Mouse (Mus musculus) layer of hippocampus, adult 9-10 months (tissue): ENCODE measurements around the gene Pax5.

Experiments
- DNase-seq: peaks from one replicate; pipeline ENCODE4 v3.0.0; 2022; ENCODE audit warnings: low spot score

The Pax5 gene

DNA sequence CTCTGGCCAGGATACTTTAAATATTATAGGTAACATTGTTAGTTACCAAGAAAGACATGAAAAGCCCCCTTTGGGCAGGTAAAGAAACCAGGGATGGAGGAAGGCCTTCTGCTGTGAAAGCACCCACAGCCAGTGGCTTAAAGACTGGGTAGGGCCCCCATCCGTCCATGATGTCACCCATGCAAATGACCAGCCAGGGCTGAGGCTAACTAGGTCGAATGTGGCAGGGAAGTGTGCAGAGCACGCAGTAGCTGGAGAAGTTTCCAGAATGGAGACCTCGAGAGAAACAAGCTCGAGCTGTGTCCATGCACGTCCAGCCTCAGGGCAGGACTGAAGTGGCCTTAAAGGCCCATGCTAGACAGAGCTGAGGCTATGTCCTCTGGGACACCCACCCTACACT is 42.9 kb downstream of the Pax5 start:
- DNase-seq = no peak

DNA sequence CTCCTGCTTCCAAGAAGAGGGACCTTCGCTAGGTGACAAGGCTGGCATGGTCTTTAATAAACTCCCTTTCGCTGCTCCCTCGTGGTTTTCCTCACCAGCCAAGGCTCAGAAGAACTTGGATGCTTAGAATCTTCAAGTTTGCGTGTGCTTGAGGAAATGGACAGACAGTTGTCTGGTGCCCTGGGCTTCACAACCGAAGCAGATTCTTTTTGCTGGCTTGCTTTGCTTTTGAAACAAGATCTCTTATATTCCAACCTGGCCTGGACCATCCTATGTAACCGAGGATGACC is 45.6 kb downstream of the Pax5 start:
- DNase-seq = no peak

DNA sequence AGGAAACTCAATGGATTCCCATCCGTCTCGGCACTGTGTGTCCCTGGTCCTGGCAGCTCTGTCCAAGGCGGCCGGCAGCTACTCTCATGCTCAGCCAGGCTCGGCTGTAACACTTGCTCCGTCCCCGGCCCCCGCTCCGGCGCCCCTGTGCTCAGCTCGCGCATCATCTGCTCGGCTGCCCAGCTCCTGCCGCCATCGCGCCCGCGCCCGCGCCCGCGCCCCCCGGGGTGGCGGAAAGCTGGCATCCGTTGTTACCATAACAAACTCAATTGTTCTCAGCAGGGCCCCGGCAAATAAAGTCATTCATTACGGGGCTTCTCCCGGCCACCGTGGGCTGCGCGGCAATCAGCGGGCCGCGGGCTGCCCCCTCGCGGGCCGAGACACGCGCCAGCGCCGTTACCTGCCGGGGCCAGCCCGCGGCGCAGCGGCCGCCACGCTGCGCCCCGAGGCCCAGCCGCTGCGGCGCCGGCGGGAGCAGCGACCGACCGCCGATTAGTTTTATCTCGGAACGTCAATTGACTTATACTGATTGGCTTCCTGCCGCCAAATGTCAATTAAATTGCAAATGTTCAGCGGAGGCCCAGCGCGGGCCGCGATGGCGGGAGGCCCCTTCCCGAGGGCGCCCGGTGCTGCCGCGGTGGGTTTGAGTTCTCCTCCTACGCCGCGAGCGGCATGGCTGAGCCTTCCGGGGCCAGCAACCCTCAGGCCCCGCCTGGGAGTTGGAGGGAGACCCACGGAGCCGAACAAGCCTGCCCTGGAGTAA is 46.1 kb downstream of the Pax5 start:
- DNase-seq = no peak

DNA sequence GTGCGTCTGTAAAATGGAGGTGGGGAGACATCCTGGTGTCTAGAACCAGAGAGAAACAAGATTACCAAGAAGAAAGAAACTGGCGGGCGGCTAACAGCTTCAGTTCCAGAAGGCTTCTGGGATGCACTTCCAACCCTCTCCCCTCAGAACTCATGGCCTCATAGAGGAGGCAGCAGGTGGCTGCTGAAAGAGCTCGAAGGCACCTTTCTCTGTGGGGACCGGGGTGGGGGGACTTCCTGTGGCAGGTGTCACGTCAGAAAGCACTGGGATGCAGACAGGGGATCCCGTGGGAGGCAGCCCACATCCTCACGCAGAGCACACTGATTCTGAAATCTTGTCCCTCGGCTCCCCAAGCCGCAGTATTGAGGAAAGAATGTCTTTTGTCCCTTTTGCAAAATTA is 46.8 kb downstream of the Pax5 start:
- DNase-seq = no peak

DNA sequence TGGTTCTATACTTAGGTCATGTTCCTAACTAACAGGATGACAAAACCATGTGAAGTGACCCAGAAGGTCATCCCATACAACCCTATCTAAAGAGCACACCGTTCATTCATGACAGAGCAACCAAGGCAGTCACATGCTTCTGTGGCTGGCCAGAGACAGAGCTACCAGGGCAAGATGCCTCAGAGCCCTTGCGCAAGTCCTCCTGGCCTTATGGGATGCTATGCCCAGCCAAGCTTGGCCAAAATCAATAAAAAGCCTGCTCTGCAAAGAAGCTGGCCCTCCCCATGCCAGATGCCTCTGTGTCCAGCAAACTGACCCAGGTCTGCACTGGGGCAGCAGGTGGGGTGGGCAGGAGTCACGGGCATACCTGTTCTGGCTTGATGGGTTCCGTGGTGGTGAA is 65.1 kb downstream of the Pax5 start:
- DNase-seq = no peak

DNA sequence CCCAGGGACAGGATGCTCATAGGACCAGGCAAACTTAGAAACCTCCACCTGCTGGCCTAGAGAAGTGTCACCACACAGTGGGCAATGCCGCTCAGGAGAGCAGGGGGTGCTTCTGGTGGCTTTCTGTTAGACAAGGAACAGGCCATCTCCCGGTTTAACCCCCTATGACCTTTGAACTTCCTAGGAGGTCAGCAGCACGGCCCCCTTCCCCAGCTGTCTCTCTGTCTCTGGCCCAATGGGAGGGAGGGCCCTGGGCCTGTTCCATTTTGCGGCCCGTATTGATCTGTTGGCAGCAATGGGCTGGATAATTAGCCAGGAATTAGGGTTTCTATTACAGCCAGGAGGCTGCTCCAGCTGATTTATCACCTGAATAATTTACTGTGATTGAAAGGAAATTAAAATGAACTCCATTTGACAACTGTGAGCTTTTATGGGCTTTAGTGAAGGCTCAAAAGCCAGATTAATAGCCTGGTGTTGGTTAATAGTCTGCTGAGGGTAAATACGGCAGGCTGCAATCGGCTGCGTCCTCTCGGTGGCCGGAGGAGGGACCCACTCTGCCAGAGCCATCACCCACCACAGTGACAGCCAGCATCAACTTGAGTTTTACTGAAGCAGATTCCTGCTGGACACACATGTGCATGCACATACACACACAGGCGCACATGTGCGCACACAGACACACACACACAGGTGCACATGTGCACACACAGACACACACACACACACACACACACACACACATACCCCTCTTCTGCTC is 68.3 kb downstream of the Pax5 start:
- no peak for DNase-seq

DNA sequence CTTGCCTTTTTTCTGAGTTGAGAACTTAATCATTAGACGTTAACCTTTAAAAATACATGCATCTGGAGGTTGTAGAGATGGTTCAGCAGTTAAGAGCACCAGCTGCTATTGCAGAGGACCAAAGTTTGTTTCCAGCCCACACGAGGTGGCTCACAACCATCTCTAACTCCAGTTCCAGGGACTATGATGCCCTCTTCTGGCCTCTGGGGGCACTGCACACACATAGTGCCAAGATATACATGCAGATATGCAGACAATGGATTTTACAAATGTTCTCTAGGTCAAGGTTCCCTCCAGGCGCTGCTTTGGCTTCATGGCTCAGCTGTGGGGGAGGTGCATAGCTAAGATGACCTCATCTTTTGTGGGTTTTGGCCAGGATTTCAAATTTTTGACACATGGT is 74.7 kb downstream of the Pax5 start:
- no peak for DNase-seq

DNA sequence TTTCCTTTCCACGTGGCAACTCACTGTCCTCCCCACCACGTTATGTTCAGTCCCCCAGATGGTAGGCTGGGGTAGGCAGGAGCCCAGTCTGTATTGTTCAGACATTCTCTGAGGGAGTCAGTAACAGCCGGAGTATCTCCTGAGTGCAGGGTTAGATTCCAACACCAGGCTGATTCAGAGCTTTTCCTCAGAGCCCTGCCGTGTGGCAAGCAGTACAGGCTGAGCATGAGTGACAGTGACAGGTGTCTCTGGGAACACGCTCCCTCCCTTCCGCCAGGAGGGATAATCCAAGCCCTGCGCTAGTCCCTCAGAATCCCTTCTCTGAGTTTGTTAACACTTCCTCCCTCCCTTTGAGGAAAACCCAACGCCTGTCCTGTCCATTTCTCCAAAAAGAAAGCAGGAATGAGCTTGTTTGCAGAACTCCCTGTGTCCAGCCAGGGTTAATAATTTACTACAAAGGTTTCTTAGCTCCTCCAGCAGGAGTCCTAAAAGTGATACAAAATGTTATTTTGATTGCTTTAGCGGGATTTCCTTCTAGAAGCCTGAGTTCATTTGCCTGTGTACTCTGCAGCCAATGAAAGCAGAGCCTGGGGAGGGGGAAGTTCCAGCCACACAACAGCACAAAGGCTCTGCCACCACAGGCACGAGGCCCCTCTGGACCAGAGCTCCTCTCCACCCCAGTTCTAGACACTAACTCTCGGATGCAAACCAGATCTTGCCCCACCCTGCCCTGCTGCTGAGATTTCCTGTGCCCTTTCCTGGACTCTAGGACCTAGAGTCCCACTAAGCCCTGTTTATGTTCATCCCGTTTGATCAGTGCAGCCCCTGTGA is 76.4 kb downstream of the Pax5 start:
- DNase-seq = no peak

DNA sequence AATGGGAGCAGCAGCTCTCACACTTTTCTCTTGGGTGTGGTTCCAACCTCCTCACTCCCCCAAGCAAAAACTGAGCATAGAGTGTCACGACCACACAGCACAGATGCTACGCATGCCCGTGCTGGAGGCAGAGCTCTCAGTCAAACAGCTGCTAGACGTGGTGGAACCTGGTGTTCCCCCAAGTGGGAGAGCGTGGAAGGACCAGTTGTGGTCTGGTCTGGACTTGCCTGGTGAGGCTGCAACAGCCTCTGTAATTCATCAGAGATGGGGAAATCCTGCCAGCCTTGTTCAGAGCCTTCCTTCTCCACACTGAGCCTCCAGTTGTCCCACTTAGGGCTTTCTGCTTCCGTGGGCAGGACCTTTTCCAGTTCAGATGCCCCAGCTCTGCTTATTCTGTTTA is 80.2 kb downstream of the Pax5 start:
- no peak for DNase-seq

DNA sequence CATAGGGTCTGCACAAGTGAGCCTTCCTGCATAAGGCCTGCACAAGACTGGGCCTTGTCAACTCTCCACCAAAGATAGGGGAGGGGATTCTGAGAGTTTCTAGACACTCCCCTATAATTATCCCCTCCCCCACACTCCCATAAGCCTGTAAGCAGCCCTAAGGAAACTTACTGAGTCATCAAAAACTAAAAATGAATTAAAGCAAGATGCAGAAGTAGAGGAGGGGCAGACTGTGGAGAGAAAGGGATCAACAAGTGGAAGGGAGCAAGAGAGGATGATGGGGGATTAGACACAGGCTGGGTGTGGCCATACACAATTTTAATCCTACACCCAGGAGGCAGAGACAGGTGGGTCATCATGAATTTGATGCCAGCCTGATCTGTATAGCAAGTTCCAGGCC is 82.4 kb downstream of the Pax5 start:
- DNase-seq = no peak

DNA sequence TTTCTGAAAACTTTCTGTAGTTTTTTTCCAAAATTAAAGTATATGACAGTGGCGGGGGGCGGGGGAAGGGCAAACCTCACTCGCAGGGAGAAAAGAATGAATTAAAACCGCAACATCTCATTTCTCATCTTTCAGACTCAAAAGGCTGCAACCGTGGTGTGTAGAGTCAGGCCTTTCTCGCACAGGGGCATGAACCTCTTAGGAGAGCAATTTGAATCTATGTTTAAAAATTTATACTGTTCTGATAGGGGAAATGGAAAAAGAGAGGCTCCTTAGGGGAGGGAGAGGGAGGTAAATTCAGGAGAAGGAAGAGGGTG is 85.2 kb downstream of the Pax5 start:
- no peak for DNase-seq

DNA sequence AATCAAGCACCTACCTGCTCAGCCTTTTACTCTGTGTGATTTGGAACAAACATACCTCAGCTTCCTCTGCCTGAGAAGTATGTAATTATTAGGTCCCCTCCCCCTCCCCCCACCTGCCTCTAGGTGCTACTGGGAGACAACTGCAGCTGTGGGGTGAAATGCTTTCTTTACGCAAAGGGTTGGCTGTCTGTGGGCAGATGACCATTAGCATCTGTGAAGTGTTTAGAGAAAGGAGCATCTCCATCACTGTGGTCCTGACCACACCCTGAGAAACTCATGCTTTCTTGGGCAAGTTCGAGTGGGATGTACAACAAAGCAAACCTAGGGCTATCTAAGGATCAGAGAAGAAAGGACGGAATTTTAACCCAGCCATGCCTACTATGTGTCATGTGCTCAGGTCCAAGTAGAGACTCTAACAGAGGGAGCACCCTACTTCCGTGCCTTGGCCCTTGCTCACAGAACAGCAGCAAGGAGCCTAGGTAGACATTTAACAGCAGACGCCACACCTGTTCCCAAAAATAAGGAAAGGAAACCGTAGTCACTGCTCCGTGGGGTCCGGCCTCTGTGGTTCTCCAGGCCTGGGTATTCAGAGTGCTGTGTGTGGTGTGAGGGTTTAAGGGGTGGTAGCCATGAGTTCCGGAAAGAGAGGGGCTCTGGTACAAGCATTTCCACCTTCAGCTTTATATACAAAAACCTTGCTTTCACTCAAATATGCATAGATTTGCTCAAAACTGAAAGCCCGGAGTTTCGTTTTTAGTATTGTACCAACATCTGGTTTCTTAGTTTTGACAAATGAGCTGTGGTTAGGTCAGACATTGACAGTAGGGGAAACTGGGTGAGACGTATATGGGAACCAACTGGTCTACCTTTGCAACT is 85.8 kb downstream of the Pax5 start:
- DNase-seq = no peak

DNA sequence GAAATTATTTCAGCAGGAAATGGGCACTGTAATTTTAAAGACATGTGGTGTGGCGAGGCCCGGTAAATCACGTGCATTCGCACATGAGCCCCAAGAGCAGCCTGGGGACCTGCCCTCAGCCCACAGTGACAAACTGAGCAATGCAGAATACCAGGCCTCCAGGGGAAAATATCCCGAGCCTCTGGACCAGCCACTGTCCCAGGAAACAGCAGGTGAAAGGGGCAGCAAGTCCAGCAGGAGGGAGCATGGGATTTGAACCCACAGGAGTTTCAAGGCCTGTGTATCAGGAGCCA is 86.9 kb downstream of the Pax5 start:
- no peak for DNase-seq

DNA sequence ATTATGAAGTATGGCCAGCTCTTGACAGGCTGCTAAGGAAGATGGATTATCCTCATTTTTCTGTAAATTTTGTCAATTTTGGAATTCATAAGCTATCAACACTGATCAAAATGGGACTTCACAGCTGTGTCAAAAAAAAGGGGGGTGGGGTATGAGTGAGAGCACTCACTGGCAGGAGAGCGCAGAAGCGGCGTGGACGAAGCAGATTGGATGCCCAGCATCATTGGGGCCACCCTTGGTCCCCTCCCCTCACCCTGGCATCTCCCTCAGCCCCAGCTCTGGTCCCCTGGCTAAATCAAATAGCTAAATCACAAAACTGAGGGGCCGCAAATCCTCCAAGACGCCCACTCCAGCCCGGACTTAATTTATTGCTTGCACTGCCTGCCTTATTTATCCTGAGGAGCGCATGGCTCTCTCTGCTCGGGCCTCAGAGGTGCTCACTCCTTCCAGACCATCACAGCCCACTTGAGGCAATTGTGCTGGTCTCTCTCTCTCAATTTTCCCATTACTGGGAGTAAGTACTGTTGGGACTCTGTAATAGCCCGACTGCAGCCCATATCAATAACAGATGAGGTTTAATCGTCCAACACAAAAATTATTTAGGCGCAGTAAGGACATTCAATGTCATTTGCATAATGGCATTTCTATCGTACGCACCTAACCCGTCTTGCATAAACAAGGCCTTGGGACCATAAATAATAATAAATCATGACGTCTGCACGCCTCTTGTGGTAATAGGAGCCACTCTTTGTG is 87.4 kb downstream of the Pax5 start:
- no peak for DNase-seq

DNA sequence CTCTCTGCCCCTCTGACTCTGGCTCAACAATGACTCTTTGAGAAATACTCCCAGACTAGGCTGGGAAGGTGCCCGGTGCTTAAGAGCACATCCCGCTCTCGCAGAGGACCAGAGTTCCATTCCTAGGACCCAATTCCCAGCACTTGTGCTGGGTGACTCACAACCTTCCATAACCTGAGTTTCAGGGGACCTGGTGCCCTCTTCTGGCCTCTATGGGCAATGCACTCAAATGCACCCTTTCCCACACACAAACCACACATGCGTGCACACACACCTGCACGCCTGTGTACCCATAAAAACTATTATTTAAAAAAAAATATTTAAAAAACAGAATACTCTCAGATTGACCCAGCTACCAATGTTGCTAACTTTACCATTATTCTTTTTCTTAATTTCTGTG is 90.0 kb downstream of the Pax5 start:
- no peak for DNase-seq

DNA sequence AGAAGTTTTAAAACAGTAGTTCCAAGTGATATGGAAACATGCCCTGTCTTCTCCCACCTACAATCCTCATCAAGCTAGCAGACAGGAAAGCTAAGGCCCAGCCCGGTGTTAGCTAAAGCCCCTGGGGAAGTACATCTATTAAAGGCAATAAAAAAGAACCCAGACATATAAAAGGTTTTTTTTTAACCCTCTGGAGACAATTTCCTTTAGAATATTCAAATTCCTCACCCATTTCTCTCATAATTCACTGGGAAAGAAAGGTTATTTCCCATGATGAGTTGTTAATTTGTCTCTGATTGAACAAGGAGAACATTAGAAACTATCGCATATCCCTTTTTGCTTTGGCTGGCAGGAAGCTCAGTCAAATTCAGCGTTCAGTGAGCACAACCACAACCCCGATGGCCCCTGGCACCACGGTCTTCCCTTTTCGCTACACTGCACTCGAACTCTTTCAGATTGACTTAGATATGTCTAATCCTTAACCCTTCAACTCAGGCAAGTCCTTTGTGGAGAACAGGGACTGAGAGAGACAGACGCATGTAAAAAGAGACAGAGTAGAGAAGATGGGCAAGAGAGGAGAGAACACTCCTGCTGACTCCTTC is 96.1 kb downstream of the Pax5 start:
- no peak for DNase-seq

DNA sequence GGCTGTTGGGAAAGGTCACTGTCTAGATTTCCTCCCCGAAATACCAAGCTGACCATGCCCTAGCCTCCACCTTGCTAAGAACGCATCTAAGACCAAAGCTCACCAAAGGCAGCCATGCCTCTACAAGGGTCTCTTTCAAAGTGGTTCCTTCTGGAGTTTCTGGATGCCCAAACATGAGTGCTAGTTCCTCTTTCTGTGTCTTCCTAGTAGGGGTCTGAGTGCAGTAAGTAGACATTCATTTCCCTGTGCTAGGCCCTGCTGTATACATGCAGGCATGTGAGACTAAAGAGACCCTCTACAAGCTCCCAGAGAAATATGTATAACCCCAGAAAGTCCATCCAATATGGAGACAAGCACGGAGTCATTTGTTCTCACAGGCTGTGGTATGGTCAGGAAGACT is 97.9 kb downstream of the Pax5 start:
- DNase-seq = no peak

DNA sequence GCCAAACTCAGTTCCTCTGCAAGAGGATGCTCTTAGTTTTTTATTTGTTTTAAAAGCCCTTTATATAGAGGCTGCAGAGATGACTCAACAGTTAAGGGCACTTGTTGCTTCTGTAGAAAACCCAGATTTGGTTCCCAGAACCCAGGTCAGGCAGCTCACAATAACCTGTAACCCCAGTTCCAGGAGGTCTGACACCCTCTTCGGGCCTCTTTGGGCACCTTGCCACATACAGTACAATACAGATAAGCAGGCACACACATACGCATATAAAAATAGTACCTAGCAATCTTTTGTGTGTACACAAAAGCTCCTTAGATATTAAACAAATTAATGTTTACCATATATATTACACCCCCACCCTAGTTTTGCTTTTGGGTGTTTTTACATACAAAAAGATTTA is 104.8 kb downstream of the Pax5 start:
- no peak for DNase-seq

DNA sequence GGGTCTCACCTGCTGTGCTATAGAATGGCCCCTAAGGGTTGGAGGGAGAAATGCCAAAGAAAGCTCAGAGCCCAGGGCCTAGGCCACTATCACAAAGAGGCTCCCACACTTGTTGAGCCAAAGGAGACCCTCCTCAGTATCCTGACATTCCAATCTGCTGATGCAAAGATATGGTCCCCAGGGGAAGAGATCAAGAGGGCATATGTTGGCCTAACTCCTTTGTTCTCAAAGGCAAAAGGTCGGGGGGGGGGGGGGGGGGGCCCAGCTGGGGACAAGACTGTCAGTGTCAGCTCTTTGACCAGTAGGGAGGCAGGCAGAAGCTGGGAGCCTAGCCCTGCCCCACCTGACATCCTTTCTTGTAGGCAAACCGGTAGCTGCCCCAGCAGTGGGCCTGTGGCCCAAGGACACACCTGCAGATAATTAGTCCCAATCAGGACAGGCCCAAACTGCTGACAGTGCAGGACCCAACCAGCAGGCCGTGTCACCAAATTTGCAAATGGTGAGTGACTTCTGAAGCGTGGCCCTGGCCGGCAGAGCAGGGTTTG is 108.0 kb downstream of the Pax5 start:
- DNase-seq = no peak

DNA sequence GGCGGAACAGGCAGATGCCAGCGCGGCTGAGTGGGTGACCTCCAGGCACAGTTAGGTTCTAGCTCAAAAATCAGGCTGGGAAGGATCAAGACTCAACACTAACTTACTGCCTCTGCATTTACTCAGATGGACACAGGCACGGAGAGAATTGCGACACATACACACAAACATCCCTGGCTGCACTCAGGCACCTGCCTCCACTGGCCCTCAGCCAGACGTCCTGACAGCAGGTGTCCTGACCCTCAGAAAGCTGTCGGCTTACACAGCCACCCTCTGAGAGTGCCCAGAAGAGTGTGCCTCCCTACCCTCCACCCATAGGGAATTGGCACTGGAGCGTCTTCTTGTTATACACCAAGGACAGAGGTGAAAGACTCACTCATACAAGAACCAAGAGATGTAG is 108.9 kb downstream of the Pax5 start:
- no peak for DNase-seq

DNA sequence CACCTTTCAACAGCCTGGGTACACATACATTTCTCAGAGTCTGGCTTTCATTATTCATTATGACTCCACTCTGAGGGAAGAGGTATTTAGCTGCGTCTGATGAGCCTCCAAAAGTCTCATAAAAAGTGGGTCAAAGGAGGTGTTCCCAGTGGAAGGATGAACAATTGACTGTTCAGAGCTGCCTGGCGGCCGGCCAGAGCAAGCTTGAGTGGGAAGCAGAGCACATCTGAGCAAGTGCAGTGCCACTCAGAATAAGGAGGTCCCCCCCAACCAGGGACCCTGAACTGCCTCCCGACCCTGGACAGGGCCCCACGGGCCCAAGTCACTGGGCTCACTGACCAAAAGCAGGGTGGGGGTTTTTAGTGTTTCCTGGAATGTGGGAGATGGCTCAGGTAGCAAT is 109.4 kb downstream of the Pax5 start:
- no peak for DNase-seq
